Mouse (Mus musculus) small intestine, adult 2 months (tissue): ENCODE data around the gene Ccdc30.

Experiments
- CTCF ChIP-seq: fragments of 200-500 bp; IDR thresholded peaks from 2 replicates; pipeline ENCODE4 v1.5.1; 2012; ENCODE audit warnings: low read depth, mild to moderate bottlenecking, control low read depth, inconsistent platforms, low read length, moderate library complexity, mixed read lengths; ENCODE audit not compliant: insufficient replicate concordance, insufficient read length; ENCODE audit errors: extremely low read depth
- POLR2A ChIP-seq: fragments of 200-500 bp; IDR thresholded peaks from 2 replicates; pipeline ENCODE4 v1.6.1; 2012; ENCODE audit warnings: low read depth, mild to moderate bottlenecking, control low read depth, inconsistent platforms, low read length, moderate library complexity

DNA sequence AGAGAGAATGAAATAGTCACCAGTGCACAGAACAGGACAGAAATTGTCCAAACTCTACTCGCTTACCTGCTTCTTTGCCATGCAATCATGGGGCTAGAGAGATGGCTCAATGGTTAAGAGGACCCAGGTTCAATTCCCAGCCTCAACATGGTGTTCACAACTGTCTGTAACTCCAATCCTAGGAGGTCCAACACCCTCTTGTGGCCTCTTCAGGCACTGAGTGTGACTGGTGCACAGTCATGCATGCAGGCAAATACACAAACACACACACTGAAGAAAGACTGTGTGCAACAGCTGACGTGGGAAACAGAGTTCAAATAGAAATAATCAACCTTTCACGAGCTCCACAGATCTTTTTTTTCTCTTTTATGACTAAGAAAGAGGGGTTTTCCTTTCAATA lies 53.1 kb downstream of the Ccdc30 start:
- no peak for TF ChIP-seq POLR2A
- no peak for TF ChIP-seq CTCF
